Mouse (Mus musculus) urinary bladder, postnatal 36 days (tissue): Measurements from ENCODE around the gene Dscaml1.

Experiments used
- DNase-seq, 2 experiments: peaks; one replicate each; pipeline ENCODE4 v3.0.0; 2022; ENCODE audit warnings: low spot score in 2 of 2, mixed read lengths in 1 of 2

Dscaml1 gene

GRCm38 (mm10) chr9:45569680-45570079, 143.3 kb downstream of the Dscaml1 start:
- no peak for DNase-seq

- no peak for DNase-seq
Measured at GRCm38 (mm10) chr9:45570346-45570745, 143.9 kb downstream of the Dscaml1 start.

- no peak for DNase-seq
Measured at GRCm38 (mm10) chr9:45572787-45573492, 146.5 kb downstream of the Dscaml1 start.

GRCm38 (mm10) chr9:45573493-45573815, 147.0 kb downstream of the Dscaml1 start:
- no peak for DNase-seq

GRCm38 (mm10) chr9:45574021-45574420, 147.6 kb downstream of the Dscaml1 start:
- no peak for DNase-seq

GRCm38 (mm10) chr9:45580069-45580795, 153.8 kb downstream of the Dscaml1 start:
- DNase-seq, result no peak

GRCm38 (mm10) chr9:45586475-45586874, 160.0 kb downstream of the Dscaml1 start:
- no peak for DNase-seq

- no peak for DNase-seq
Measured at GRCm38 (mm10) chr9:45587704-45588103, 161.3 kb downstream of the Dscaml1 start.

- peak; percentile 28 to 32 for DNase-seq
Measured at GRCm38 (mm10) chr9:45589867-45590266, 163.4 kb downstream of the Dscaml1 start.

GRCm38 (mm10) chr9:45591061-45591460, 164.6 kb downstream of the Dscaml1 start:
- no peak for DNase-seq

GRCm38 (mm10) chr9:45592374-45592773, 165.9 kb downstream of the Dscaml1 start:
- DNase-seq, result no peak

- no peak for DNase-seq
Measured at GRCm38 (mm10) chr9:45598117-45598516, 171.7 kb downstream of the Dscaml1 start.

- no peak for DNase-seq
Measured at GRCm38 (mm10) chr9:45599377-45599776, 172.9 kb downstream of the Dscaml1 start.

GRCm38 (mm10) chr9:45607337-45607736, 180.9 kb downstream of the Dscaml1 start:
- no peak for DNase-seq

- no peak for DNase-seq
Measured at GRCm38 (mm10) chr9:45608097-45609031, 181.9 kb downstream of the Dscaml1 start.

- no peak for DNase-seq
Measured at GRCm38 (mm10) chr9:45610336-45611060, 184.1 kb downstream of the Dscaml1 start.

- DNase-seq, result no peak
Measured at GRCm38 (mm10) chr9:45614616-45615015, 188.2 kb downstream of the Dscaml1 start.

- DNase-seq, result no peak
Measured at GRCm38 (mm10) chr9:45617889-45618288, 191.5 kb downstream of the Dscaml1 start.

- DNase-seq, result no peak
Measured at GRCm38 (mm10) chr9:45618443-45618842, 192.0 kb downstream of the Dscaml1 start.

GRCm38 (mm10) chr9:45620049-45620448, 193.6 kb downstream of the Dscaml1 start:
- no peak for DNase-seq

GRCm38 (mm10) chr9:45620920-45621319, 194.5 kb downstream of the Dscaml1 start:
- DNase-seq, result no peak
